8 mouse cellular contexts compared by ENCODE assay signal in the genomic region with DNA sequence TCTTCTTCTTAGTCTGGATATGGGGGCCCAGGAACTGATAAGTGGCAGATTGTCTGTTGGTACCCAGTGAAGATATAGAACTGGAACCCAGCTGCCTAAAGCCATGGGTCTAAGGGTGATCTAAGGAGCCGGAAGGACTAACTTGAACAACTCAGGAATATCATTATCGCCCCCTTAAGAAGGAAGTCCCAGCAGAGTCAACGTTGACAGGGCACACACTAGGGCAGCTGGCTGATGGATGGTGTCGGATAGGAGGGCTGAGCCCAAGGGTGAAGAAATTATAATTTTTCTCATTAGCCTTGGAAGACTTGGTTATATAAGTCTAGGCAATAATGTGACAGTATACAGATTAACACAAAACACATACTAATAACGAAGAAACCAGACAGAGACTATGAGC. TPM values are rescaled to one million over a fixed set of nuclear protein-coding genes. Genes with fewer than 3 reads are reported as not detected.
DNase-seq lines count a peak whose midpoint lies in the region; ATAC-seq and TF ChIP-seq lines count a peak whose summit lies in the region.

No protein-coding gene starts in this region.

- TF ChIP-seq CTCF in kidney, postnatal 0 days (IDR thresholded peaks at IDR 0.05; ENCODE audit: low read depth), result no peak
- no peak for TF ChIP-seq CTCF in thymus, adult 2 months (IDR thresholded peaks at IDR 0.05; ENCODE audit: borderline replicate concordance, control insufficient read depth, extremely low read depth, insufficient read depth, low read length, poor library complexity)

- peak overlapping the region; percentile 83 for H3K9ac ChIP-seq in kidney, postnatal 0 days (ENCODE audit: low read depth, low read length)
- peak overlapping the region; percentile 83; the same call in 1 of the 2 replicates for H3K9ac ChIP-seq in forebrain, embryonic 11.5 days (ENCODE audit: low read length)
- peak overlapping the region; percentile 83; the same call in 1 of the 2 replicates for H3K9ac ChIP-seq in limb, embryonic 12.5 days (replicated peaks)
- peak overlapping the region; percentile 82 for H3K9ac ChIP-seq in neural tube, embryonic 15.5 days (replicated peaks)

- ATAC-seq in kidney, postnatal 0 days (replicated peaks; ENCODE audit: low FRiP score, low read depth), result no peak
- ATAC-seq in forebrain, embryonic 11.5 days (replicated peaks; ENCODE audit: low FRiP score), result no peak
- no peak for ATAC-seq in limb, embryonic 12.5 days (ENCODE audit: insufficient number of reproducible peaks, insufficient read depth, low FRiP score, low TSS enrichment, low read depth)
- ATAC-seq in neural tube, embryonic 15.5 days (ENCODE audit: low FRiP score), result no peak

- H3K4me1 ChIP-seq in kidney, postnatal 0 days (replicated peaks; ENCODE audit: insufficient read depth, low read length), result peaks cover 47% of the 10 kb centered on the region
- peaks cover 32% of the 10 kb centered on the region for H3K4me1 ChIP-seq in forebrain, embryonic 11.5 days (replicated peaks; ENCODE audit: control insufficient read depth, insufficient read depth, low read length)
- peaks cover 62% of the 10 kb centered on the region for H3K4me1 ChIP-seq in limb, embryonic 12.5 days (replicated peaks)
- H3K4me1 ChIP-seq in neural tube, embryonic 15.5 days, result peaks cover 67% of the 10 kb centered on the region
- peaks cover 22% of the 10 kb centered on the region for H3K4me1 ChIP-seq in thymus, adult 2 months (replicated peaks; ENCODE audit: control insufficient read depth, insufficient read depth, low read length)

- peak overlapping the region; percentile 74; the same call in 1 of the 2 replicates for H3K27ac ChIP-seq in kidney, postnatal 0 days
- H3K27ac ChIP-seq in forebrain, embryonic 11.5 days (ENCODE audit: low read depth, low read length), result no peak overlapping the region
- peak overlapping the region; percentile 95 for H3K27ac ChIP-seq in limb, embryonic 12.5 days
- H3K27ac ChIP-seq in neural tube, embryonic 15.5 days (replicated peaks), result peak overlapping the region; percentile 90
- H3K27ac ChIP-seq in thymus, adult 2 months (ENCODE audit: control insufficient read depth, insufficient read depth, low read length), result no peak overlapping the region

- no peaks in the 10 kb centered on the region for H3K36me3 ChIP-seq in kidney, postnatal 0 days (ENCODE audit: insufficient read depth, low read length)
- H3K36me3 ChIP-seq in forebrain, embryonic 11.5 days (ENCODE audit: control insufficient read depth, insufficient read depth, low read length), result no peaks in the 10 kb centered on the region
- no peaks in the 10 kb centered on the region for H3K36me3 ChIP-seq in limb, embryonic 12.5 days
- H3K36me3 ChIP-seq in neural tube, embryonic 15.5 days, result no peaks in the 10 kb centered on the region
- H3K36me3 ChIP-seq in thymus, adult 2 months (ENCODE audit: control insufficient read depth, insufficient read depth, low read length), result no peaks in the 10 kb centered on the region

- H3K4me2 ChIP-seq in kidney, postnatal 0 days (ENCODE audit: low read length), result peak overlapping the region; percentile 83
- H3K4me2 ChIP-seq in forebrain, embryonic 11.5 days (ENCODE audit: low read depth, low read length, severe bottlenecking), result peak overlapping the region; percentile 83
- H3K4me2 ChIP-seq in limb, embryonic 12.5 days, result peak overlapping the region; percentile 74
- peak overlapping the region; percentile 88 for H3K4me2 ChIP-seq in neural tube, embryonic 15.5 days

- H3K4me3 ChIP-seq in kidney, postnatal 0 days (replicated peaks; ENCODE audit: low read depth, low read length), result peak overlapping the region; percentile 83; the same call in 1 of the 2 replicates
- peak overlapping the region; percentile 84; the same call in 1 of the 2 replicates for H3K4me3 ChIP-seq in forebrain, embryonic 11.5 days (ENCODE audit: low read depth, low read length)
- peak overlapping the region; percentile 75 for H3K4me3 ChIP-seq in limb, embryonic 12.5 days (replicated peaks)
- peak overlapping the region; percentile 85 for H3K4me3 ChIP-seq in neural tube, embryonic 15.5 days (replicated peaks)
- H3K4me3 ChIP-seq in thymus, adult 2 months (ENCODE audit: control insufficient read depth, insufficient read depth, low read length), result no peak overlapping the region

- no peak for DNase-seq in kidney, postnatal 0 days (ENCODE audit: low spot score)
- DNase-seq in kidney, postnatal 14 days, result no peak
- DNase-seq in forebrain, embryonic 11.5 days (ENCODE audit: low spot score), result no peak
- no peak for DNase-seq in right cerebral cortex, adult 2 months (ENCODE audit: low spot score in 2 of 2)
- no peak for DNase-seq in thymus, adult 2 months
- no peak for DNase-seq in thymus, adult 18-20 months

- H3K9me3 ChIP-seq in kidney, postnatal 0 days (replicated peaks; ENCODE audit: low read length), result no peaks in the 10 kb centered on the region
- H3K9me3 ChIP-seq in forebrain, embryonic 11.5 days (ENCODE audit: control insufficient read depth, low read length), result no peaks in the 10 kb centered on the region
- no peaks in the 10 kb centered on the region for H3K9me3 ChIP-seq in limb, embryonic 12.5 days
- no peaks in the 10 kb centered on the region for H3K9me3 ChIP-seq in neural tube, embryonic 15.5 days (replicated peaks)

- WGBS in kidney, postnatal 0 days, result 80% methylated on average over 5 of the region's 5 CpGs
- 80% methylated on average over 5 of the region's 5 CpGs for WGBS in forebrain, embryonic 11.5 days
- 76% methylated on average over 5 of the region's 5 CpGs for WGBS in limb, embryonic 12.5 days
- WGBS in neural tube, embryonic 15.5 days, result 58% methylated on average over 5 of the region's 5 CpGs
- WGBS in thymus, adult 2 months, result 89% methylated on average over 5 of the region's 5 CpGs

- no peak for TF ChIP-seq POLR2A in thymus, adult 2 months (IDR thresholded peaks at IDR 0.05; ENCODE audit: control insufficient read depth, extremely low read depth, insufficient read depth, low read length, poor library complexity)

- no peaks in the 10 kb centered on the region for H3K27me3 ChIP-seq in kidney, postnatal 0 days (ENCODE audit: insufficient read depth, low read length)
- H3K27me3 ChIP-seq in forebrain, embryonic 11.5 days (ENCODE audit: control insufficient read depth, insufficient read depth, low read length), result no peaks in the 10 kb centered on the region
- no peaks in the 10 kb centered on the region for H3K27me3 ChIP-seq in limb, embryonic 12.5 days
- H3K27me3 ChIP-seq in neural tube, embryonic 15.5 days (replicated peaks), result no peaks in the 10 kb centered on the region
- H3K27me3 ChIP-seq in thymus, adult 2 months (ENCODE audit: control insufficient read depth, insufficient read depth, low read length), result no peaks in the 10 kb centered on the region

RNA-seq across cellular contexts. Expression of a gene that starts 2.0 kb away (rescaled TPM):
- 256 TPM in 2 replicates for polyA plus RNA-seq in kidney, postnatal 0 days (2015; fragmentation: Nextera tagmentation; extraction: Ambion mirVana)
- polyA plus RNA-seq in forebrain, embryonic 11.5 days (2014; fragmentation: Nextera tagmentation; extraction: Ambion mirVana), result 65.3 and 74.7 TPM in 2 replicates
- polyA plus RNA-seq in limb, embryonic 12.5 days (2016; fragmentation: Nextera tagmentation; extraction: Ambion mirVana), result 214 TPM in 2 replicates
- polyA plus RNA-seq in neural tube, embryonic 15.5 days (2015; fragmentation: Nextera tagmentation; extraction: Ambion mirVana), result 185 and 211 TPM in 2 replicates
- polyA plus RNA-seq in thymus, adult 2 months (2012; rRNA removed), result 186 and 232 TPM in 2 replicates

RNA-seq across cellular contexts. Expression of a gene that starts 32.2 kb away (rescaled TPM):
- 1.3 and 2.0 TPM in 2 replicates for polyA plus RNA-seq in kidney, postnatal 0 days (2015; fragmentation: Nextera tagmentation; extraction: Ambion mirVana)
- 0.60 and 1.1 TPM in 2 replicates for polyA plus RNA-seq in forebrain, embryonic 11.5 days (2014; fragmentation: Nextera tagmentation; extraction: Ambion mirVana)
- polyA plus RNA-seq in limb, embryonic 12.5 days (2016; fragmentation: Nextera tagmentation; extraction: Ambion mirVana), result 0.17 TPM in 1 of 2 replicates, not detected in the other
- polyA plus RNA-seq in neural tube, embryonic 15.5 days (2015; fragmentation: Nextera tagmentation; extraction: Ambion mirVana), result 6.7 and 6.8 TPM in 2 replicates
- polyA plus RNA-seq in thymus, adult 2 months (2012; rRNA removed), result 1.5 and 2.2 TPM in 2 replicates

Comparison
In these comparisons a context has a peak if more than half of its experiments do, and no peak if none do; other contexts are left out.
1. H3K27ac ChIP-seq: peak in kidney, postnatal 0 days (single experiment), limb, embryonic 12.5 days (single experiment) and neural tube, embryonic 15.5 days (single experiment); none in forebrain, embryonic 11.5 days (single experiment) and thymus, adult 2 months (single experiment).
2. Peak in every context shown above with its lines, with median percentiles within 50 percentile points of each other: H3K4me2 ChIP-seq and H3K9ac ChIP-seq.